Mouse (Mus musculus) midbrain, embryonic 13.5 days (tissue): ENCODE measurements at regions not wholly inside any gene's neighbourhood (a gene's known extent, or its start where the extent isn't known, plus 50 kb on each side); places are given as distances from the start of the nearest gene placed in this dataset.

ENCODE experiments used
- ATAC-seq: fragments of 200-750 bp; cut with Nextera tagmentation; 2 replicates; pipeline ENCODE4 v1.8.0; 2017; ENCODE audit warnings: mild to moderate bottlenecking, moderate TSS enrichment, moderate library complexity
- H3K27ac ChIP-seq: fragments of 300-500 bp; sonication (generic); 2 replicates; pipeline ENCODE4 v1.5.1; 2015; ENCODE audit warnings: inconsistent platforms, mild to moderate bottlenecking, moderate library complexity
- H3K27me3 ChIP-seq: fragments of 300-500 bp; sonication (generic); 2 replicates; pipeline ENCODE4 v1.6.1; 2015; ENCODE audit warnings: mild to moderate bottlenecking, inconsistent platforms
- H3K36me3 ChIP-seq: fragments of 300-500 bp; sonication (generic); 2 replicates; pipeline ENCODE4 v1.6.1; 2015; ENCODE audit warnings: mild to moderate bottlenecking, inconsistent platforms
- H3K4me1 ChIP-seq: fragments of 300-500 bp; sonication (generic); replicated peaks from 2 replicates; pipeline ENCODE4 v1.6.1; 2015; ENCODE audit warnings: inconsistent platforms
- H3K4me2 ChIP-seq: fragments of 300-500 bp; sonication (generic); replicated peaks from 2 replicates; pipeline ENCODE4 v1.6.1; 2015; ENCODE audit warnings: moderate library complexity, mild to moderate bottlenecking, inconsistent platforms
- H3K4me3 ChIP-seq: fragments of 300-500 bp; sonication (generic); replicated peaks from 2 replicates; pipeline ENCODE4 v1.5.1; 2015; ENCODE audit warnings: mild to moderate bottlenecking, inconsistent platforms
- H3K9ac ChIP-seq: fragments of 300-500 bp; sonication (generic); replicated peaks from 2 replicates; pipeline ENCODE4 v1.6.1; 2015; ENCODE audit warnings: mild to moderate bottlenecking, inconsistent platforms
- H3K9me3 ChIP-seq: fragments of 300-500 bp; sonication (generic); 2 replicates; pipeline ENCODE4 v1.6.1; 2016; ENCODE audit warnings: mild to moderate bottlenecking, inconsistent platforms
- WGBS: fragments of 180-500 bp; shearing (Covaris S2); methylation state at CpG from one replicate; pipeline ENCODE4 v1.1.7; 2015; 5-methylcytosine and 5-hydroxymethylcytosine counted together

DNA sequence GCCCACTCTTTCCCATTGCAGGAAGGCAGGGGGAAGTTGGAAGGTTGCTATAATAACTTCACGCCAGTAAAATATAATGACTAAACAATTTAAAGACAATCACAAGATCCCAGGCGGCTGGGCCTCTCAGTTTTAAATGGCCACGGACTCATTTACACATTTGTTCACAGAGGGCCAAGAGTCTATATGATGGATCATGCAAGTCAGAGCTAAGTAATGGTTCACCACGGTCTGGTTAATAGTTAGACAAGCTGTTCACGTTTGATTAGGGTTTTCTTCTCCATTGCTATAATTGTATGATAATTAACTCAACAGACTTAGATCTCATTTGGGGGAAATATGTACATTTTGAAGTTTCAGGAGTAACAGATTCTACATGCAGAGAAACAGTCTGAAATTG, 170.0 kb downstream of the Ppargc1a start:
- H3K9me3 ChIP-seq: no peaks in the 10 kb centered on the region
- H3K4me1 ChIP-seq: no peaks in the 10 kb centered on the region
- no peaks in the 10 kb centered on the region for H3K27me3 ChIP-seq
- no peak overlapping the region for H3K4me2 ChIP-seq
- ATAC-seq: no peak
- no peak overlapping the region for H3K4me3 ChIP-seq
- H3K9ac ChIP-seq: no peak overlapping the region
- WGBS: 94% methylated on average over 5 of the region's 5 CpGs
- H3K27ac ChIP-seq: no peak overlapping the region
- H3K36me3 ChIP-seq: no peaks in the 10 kb centered on the region

DNA sequence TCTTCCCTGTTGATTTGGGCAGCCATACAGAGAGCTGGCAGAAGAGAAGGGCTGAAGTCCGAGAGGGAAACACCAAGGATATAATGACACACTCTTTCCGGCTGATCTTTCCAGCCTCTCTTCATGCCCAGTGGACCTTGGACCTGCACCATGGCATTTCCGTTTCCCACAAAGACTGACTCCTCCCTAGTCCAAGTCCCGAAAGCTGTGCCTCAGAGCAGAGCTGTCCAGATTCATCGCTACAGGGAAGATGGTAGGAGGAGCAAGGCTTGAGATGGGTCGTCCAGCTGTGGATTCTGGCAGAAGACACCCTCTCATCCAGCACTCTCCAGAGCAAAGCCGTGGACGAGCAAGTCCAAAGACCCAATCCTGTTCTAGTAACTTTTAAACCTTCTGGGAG, 176.2 kb downstream of the Ppargc1a start:
- Histone ChIP-seq H3K4me1 (no peaks in the 10 kb centered on the region), H3K4me3 (no peak overlapping the region), H3K36me3 (no peaks in the 10 kb centered on the region), H3K27ac (no peak overlapping the region), H3K9ac (no peak overlapping the region), H3K27me3 (no peaks in the 10 kb centered on the region), H3K9me3 (no peaks in the 10 kb centered on the region), H3K4me2 (no peak overlapping the region)
- 83% methylated on average over 8 of the region's 8 CpGs for WGBS
- ATAC-seq: no peak

DNA sequence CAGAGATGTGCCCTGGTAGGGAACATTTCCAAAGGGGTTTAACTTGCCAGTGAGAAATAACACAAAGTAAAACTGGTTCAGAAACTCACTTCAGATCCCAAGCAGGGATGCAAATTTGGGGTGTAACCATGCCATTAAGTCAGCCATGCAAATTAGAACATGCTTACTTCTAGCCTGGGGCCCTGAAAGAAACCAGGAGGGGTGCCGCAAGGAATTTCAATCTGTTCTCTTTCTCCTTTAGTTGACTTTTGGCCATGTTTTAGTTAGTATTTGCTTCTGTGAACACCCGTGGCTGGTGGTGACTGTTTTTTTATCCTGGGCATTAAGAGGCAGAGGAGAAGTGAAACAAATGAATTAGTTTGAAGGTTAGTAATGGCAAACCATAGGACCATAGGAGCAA, 179.8 kb downstream of the Ppargc1a start:
- H3K27ac ChIP-seq: no peak overlapping the region
- WGBS: 70% methylated on average over 2 of the region's 2 CpGs
- H3K4me3 ChIP-seq: no peak overlapping the region
- H3K4me2 ChIP-seq: no peak overlapping the region
- ATAC-seq: no peak
- H3K9ac ChIP-seq: no peak overlapping the region
- H3K9me3 ChIP-seq: no peaks in the 10 kb centered on the region
- H3K36me3 ChIP-seq: no peaks in the 10 kb centered on the region
- no peaks in the 10 kb centered on the region for H3K4me1 ChIP-seq
- no peaks in the 10 kb centered on the region for H3K27me3 ChIP-seq

DNA sequence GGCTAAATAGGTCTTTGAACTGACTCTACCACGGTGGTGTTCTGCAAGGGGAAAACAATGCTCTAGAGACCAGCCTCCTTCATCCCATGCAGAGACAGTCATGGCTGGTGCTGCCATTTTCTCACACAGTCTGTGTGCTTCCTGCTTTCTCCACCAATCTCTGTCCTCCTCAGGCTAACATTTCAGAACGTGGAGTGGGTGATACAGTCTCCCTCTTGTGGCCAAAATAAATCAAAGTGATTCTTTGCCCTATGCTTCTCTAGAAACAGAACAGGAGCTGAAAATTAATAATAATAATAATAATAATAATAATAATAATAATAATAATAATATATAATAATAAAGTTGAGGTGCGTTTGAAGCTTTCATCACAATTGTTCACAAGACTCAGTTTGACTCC, 181.1 kb downstream of the Ppargc1a start:
- no peak overlapping the region for H3K4me3 ChIP-seq
- 75% methylated on average over 3 of the region's 3 CpGs for WGBS
- no peak overlapping the region for H3K9ac ChIP-seq
- no peaks in the 10 kb centered on the region for H3K27me3 ChIP-seq
- peak; percentile 48; the same call in 1 of the 2 replicates for ATAC-seq
- no peak overlapping the region for H3K4me2 ChIP-seq
- no peaks in the 10 kb centered on the region for H3K4me1 ChIP-seq
- H3K27ac ChIP-seq: no peak overlapping the region
- no peaks in the 10 kb centered on the region for H3K36me3 ChIP-seq
- no peaks in the 10 kb centered on the region for H3K9me3 ChIP-seq

DNA sequence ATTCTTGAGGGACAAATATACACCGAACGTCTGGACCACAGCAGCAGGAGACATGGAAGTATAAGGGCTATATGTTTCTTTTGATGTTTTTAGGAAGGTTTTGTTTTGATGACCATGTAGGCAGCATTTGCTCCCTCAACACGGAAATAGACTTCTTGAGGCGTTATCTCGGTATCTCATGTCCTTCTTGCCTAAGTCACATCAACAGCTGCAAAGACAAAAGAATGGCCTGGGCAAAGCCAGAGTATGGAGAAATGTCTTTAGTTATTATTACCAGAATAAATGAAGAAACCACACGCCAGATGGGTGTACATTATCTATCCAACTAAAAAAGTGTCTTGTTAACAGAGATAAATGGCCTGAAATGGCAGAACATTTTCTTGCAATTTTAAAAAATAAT, 183.2 kb downstream of the Ppargc1a start:
- no peaks in the 10 kb centered on the region for H3K4me1 ChIP-seq
- ATAC-seq: no peak
- H3K4me2 ChIP-seq: no peak overlapping the region
- no peak overlapping the region for H3K27ac ChIP-seq
- no peak overlapping the region for H3K9ac ChIP-seq
- no peak overlapping the region for H3K4me3 ChIP-seq
- no peaks in the 10 kb centered on the region for H3K36me3 ChIP-seq
- no peaks in the 10 kb centered on the region for H3K9me3 ChIP-seq
- H3K27me3 ChIP-seq: no peaks in the 10 kb centered on the region
- 92% methylated on average over 6 of the region's 6 CpGs for WGBS

DNA sequence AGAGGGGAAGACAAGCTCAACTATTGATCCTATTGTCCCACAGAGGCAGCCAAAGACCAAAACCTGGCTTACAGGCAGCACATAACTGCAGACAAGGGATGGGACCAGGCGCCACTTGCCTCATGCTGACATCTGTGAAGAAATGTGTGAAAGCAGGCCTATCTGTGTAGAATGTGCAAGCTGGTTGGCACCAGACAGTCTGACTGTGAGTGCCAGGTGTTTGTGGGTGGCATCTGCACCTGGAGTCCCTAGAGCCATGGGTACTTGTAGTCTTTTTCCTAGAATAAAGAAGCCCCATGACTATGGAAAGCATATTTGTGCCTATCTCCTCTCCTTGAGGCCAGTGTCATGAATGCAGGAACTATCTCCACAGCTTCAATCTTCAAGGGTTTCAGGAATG, 208.4 kb downstream of the Ppargc1a start:
- WGBS: 100% methylated on average over 1 of the region's 1 CpGs
- ATAC-seq: no peak
- Histone ChIP-seq H3K9ac (no peak overlapping the region), H3K4me2 (no peak overlapping the region), H3K4me3 (no peak overlapping the region), H3K27ac (no peak overlapping the region), H3K36me3 (no peaks in the 10 kb centered on the region), H3K27me3 (no peaks in the 10 kb centered on the region), H3K9me3 (no peaks in the 10 kb centered on the region), H3K4me1 (no peaks in the 10 kb centered on the region)

DNA sequence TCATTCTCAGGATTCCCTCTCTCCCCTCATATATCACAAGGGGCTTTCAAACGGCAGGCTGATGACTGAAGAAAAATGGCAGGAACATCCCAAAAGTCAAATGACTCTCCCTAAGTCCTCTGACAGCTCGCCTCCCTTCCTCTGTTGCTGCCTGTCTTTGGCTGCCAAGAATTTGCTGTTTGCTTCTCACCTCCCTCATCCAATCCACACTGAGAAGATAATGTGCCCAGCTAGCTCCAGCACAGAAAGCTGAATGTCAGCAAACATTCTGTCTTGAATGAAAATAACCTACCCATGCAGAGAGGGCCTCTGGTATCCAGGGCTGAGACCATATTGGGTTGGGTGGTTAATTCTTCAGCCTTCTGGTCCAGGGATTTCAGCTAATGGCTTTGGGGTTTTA, 219.3 kb downstream of the Ppargc1a start:
- Histone ChIP-seq H3K9me3 (no peaks in the 10 kb centered on the region), H3K4me2 (no peak overlapping the region), H3K4me1 (no peaks in the 10 kb centered on the region), H3K27ac (no peak overlapping the region), H3K9ac (no peak overlapping the region), H3K27me3 (no peaks in the 10 kb centered on the region), H3K36me3 (no peaks in the 10 kb centered on the region), H3K4me3 (no peak overlapping the region)
- WGBS: 80% methylated on average over 2 of the region's 2 CpGs
- ATAC-seq: no peak

DNA sequence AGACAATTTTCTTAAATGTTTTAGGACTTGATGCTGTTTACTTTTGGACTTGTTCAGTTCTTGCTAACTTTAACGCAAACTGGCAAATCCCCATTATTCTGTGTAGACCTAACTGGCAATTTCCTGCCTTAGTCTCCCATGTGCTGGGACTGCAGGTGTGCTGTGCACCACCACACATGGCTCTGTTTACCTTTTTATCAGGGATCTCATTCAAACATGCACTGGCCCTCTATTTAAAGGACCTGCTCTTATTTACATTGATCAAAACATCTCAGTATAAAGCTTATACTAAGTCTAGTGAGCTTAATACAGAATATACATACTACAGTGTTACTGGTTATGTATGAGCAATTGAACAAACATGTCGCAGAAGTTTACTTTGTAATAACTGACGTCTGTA, 238.4 kb downstream of the Ppargc1a start:
- no peaks in the 10 kb centered on the region for H3K4me1 ChIP-seq
- no peak overlapping the region for H3K4me2 ChIP-seq
- no peaks in the 10 kb centered on the region for H3K27me3 ChIP-seq
- no peak for ATAC-seq
- H3K4me3 ChIP-seq: no peak overlapping the region
- no peaks in the 10 kb centered on the region for H3K9me3 ChIP-seq
- H3K9ac ChIP-seq: no peak overlapping the region
- 92% methylated on average over 3 of the region's 3 CpGs for WGBS
- H3K36me3 ChIP-seq: no peaks in the 10 kb centered on the region
- no peak overlapping the region for H3K27ac ChIP-seq

DNA sequence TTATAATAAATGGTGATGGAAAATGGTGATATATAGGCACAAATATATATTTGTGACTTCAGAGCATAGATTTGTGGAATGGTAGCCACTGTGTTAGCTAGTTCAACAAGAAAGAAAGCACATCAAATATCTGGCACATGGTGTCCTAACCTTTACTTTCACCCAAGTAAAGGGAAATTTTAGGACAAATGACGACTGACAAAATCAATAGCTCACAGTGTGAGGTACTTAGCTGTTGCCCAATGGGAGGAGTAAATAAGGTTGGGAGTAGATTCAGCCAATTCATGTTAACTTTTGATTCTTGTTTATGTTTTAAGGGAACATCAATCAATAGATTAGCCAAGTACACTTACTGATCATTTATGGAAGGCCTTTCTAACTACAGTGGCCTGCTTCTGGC, 278.3 kb downstream of the Ppargc1a start:
- no peaks in the 10 kb centered on the region for H3K27me3 ChIP-seq
- no peak for ATAC-seq
- H3K4me2 ChIP-seq: no peak overlapping the region
- no peak overlapping the region for H3K9ac ChIP-seq
- no peaks in the 10 kb centered on the region for H3K4me1 ChIP-seq
- H3K9me3 ChIP-seq: no peaks in the 10 kb centered on the region
- H3K36me3 ChIP-seq: no peaks in the 10 kb centered on the region
- H3K27ac ChIP-seq: no peak overlapping the region
- H3K4me3 ChIP-seq: no peak overlapping the region
- 86% methylated on average over 1 of the region's 1 CpGs for WGBS

DNA sequence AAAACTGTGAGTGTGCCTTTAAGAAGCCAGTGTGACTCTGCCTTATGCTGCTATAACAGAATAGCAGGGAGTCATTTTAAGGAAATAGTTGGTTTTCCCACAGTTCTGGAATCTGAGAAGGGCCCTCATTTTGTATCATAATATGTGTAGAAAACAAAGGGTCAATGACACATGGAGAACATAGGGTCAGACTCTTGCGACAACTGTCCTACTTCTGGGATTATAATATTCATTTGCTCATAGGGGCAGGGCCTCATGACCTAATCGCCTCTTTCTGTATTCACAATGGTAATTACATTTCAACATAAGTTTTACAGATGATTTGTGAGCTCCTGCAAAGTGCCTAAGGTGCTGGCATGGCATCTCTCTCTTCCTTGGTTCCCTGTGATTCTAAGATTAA, 279.3 kb downstream of the Ppargc1a start:
- ATAC-seq: no peak
- 85% methylated on average over 2 of the region's 2 CpGs for WGBS
- Histone ChIP-seq H3K27ac (no peak overlapping the region), H3K36me3 (no peaks in the 10 kb centered on the region), H3K9me3 (no peaks in the 10 kb centered on the region), H3K4me3 (no peak overlapping the region), H3K27me3 (no peaks in the 10 kb centered on the region), H3K4me2 (no peak overlapping the region), H3K4me1 (no peaks in the 10 kb centered on the region), H3K9ac (no peak overlapping the region)

DNA sequence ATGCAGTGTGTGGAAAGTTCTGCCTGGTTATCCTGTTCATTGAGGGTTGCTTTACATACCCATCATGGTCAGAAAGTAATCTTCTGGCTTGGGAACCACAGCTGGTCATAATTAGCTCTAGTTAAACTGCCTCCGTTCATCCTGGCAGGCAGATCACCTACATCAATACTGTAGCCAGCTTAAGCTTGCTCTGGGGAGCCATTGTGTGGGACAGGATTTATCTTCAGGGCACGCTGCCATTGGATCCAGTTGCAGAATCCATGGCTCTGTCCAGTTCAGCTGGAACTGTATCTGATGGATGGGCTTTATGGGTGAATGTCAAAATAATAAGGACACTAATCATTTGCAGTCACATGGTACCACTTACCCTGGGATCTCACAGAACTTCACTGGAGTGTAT, 326.4 kb downstream of the Ppargc1a start:
- Histone ChIP-seq H3K4me2 (no peak overlapping the region), H3K4me3 (no peak overlapping the region), H3K36me3 (no peaks in the 10 kb centered on the region), H3K27me3 (no peaks in the 10 kb centered on the region), H3K27ac (no peak overlapping the region), H3K4me1 (no peaks in the 10 kb centered on the region), H3K9me3 (no peaks in the 10 kb centered on the region), H3K9ac (no peak overlapping the region)
- no peak for ATAC-seq
- WGBS: 84% methylated on average over 2 of the region's 2 CpGs

DNA sequence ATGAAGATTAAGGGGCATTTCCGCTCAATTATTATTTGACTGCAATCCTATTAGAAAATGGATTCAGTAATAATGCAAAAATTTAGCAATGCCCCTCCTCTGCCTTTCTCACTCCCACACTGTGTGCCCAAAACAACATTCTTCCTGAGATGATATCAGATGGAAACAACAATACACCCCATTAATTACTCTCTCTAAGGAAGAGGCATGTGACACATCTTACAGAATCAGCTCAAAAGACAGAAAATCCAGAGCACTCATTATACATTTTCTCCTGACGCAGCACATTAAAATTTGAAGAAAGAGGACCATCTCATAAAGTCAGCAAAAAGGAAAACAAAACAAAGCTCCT, 333.5 kb downstream of the Ppargc1a start:
- no peaks in the 10 kb centered on the region for H3K36me3 ChIP-seq
- no peaks in the 10 kb centered on the region for H3K4me1 ChIP-seq
- no peak overlapping the region for H3K27ac ChIP-seq
- H3K4me3 ChIP-seq: no peak overlapping the region
- ATAC-seq: no peak
- H3K4me2 ChIP-seq: no peak overlapping the region
- H3K27me3 ChIP-seq: no peaks in the 10 kb centered on the region
- no peak overlapping the region for H3K9ac ChIP-seq
- H3K9me3 ChIP-seq: no peaks in the 10 kb centered on the region
- 83% methylated on average over 2 of the region's 2 CpGs for WGBS

DNA sequence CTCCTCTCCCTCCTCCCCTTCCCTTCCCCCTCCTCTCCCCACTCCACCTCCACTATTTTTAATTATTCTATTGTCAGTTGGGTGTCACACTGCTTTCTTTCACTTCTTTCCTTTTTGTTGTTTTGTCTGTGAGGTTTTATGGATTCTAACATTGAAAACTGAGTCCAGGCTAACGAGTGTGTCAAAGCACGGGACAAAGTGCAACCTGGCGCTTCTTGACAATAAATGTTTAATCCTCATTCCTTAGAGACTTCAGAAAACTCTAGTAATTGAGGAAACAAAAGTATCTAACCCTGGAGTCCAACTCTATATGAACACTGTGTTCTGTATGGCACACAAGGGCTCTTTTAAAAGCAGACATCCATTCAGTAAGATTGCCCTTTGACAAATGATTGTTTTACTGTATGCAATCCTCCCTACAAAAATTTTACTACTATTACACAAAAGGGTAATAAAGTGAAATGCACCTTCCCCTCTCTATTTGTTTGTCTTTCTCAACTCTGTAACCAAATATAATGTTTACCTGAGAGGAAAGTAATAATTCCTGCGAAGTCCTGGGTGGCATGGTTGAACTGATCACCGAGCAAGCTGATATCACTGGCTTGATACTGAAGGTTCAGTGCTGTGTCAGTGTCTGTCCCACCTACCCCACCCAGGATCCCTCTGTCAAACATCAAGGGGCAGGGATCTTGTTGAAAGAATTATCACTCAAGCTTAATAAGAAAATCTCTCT, 334.1 kb downstream of the Ppargc1a start:
- no peaks in the 10 kb centered on the region for H3K9me3 ChIP-seq
- no peak overlapping the region for H3K4me2 ChIP-seq
- WGBS: 55% methylated on average over 5 of the region's 5 CpGs
- no peaks in the 10 kb centered on the region for H3K4me1 ChIP-seq
- H3K27me3 ChIP-seq: no peaks in the 10 kb centered on the region
- ATAC-seq: no peak
- H3K9ac ChIP-seq: no peak overlapping the region
- H3K4me3 ChIP-seq: no peak overlapping the region
- H3K36me3 ChIP-seq: no peaks in the 10 kb centered on the region
- no peak overlapping the region for H3K27ac ChIP-seq
